Mouse (Mus musculus): ENCODE measurements around the gene Tjap1.

Gene Tjap1

GRCm38 (mm10) chr17:46252571-46253451 is 30.0 kb downstream of the Tjap1 start:
- ATAC-seq (ENCODE audit: low TSS enrichment), result no peak

GRCm38 (mm10) chr17:46251174-46251573 is 31.7 kb downstream of the Tjap1 start:
- no peak for ATAC-seq (ENCODE audit: low TSS enrichment)

GRCm38 (mm10) chr17:46248189-46248522 is 34.7 kb downstream of the Tjap1 start:
- peak; percentile 28; the same call in 1 of the 2 replicates for ATAC-seq (ENCODE audit: low TSS enrichment)

GRCm38 (mm10) chr17:46247512-46248188 is 35.2 kb downstream of the Tjap1 start, which contains the start of the genes Polr1c and Yipf3:
Gene Polr1c (minus strand): TSS chr17:46248054.
Gene Yipf3 (plus strand): TSS chr17:46248080.
- ATAC-seq (ENCODE audit: low TSS enrichment), result peak; percentile 88

- no peak for ATAC-seq (ENCODE audit: low TSS enrichment)
Observed at GRCm38 (mm10) chr17:46244579-46244978, 38.2 kb downstream of the Tjap1 start.

- no peak for ATAC-seq (ENCODE audit: low TSS enrichment)
Observed at GRCm38 (mm10) chr17:46243624-46244023, 39.2 kb downstream of the Tjap1 start.

GRCm38 (mm10) chr17:46242993-46243392 is 39.8 kb downstream of the Tjap1 start:
- ATAC-seq (ENCODE audit: low TSS enrichment), result no peak

GRCm38 (mm10) chr17:46242274-46242673 is 40.6 kb downstream of the Tjap1 start:
- no peak for ATAC-seq (ENCODE audit: low TSS enrichment)

GRCm38 (mm10) chr17:46241471-46241870 is 41.4 kb downstream of the Tjap1 start:
- no peak for ATAC-seq (ENCODE audit: low TSS enrichment)

- no peak for ATAC-seq (ENCODE audit: low TSS enrichment)
Observed at GRCm38 (mm10) chr17:46239516-46240114, 43.2 kb downstream of the Tjap1 start.

- ATAC-seq (ENCODE audit: low TSS enrichment), result no peak
Observed at GRCm38 (mm10) chr17:46237480-46237879, 45.3 kb downstream of the Tjap1 start.

- ATAC-seq (ENCODE audit: low TSS enrichment), result no peak
Observed at GRCm38 (mm10) chr17:46237079-46237478, 45.7 kb downstream of the Tjap1 start.

- ATAC-seq (ENCODE audit: low TSS enrichment), result no peak
Observed at GRCm38 (mm10) chr17:46236067-46236466, 46.8 kb downstream of the Tjap1 start.

GRCm38 (mm10) chr17:46227576-46227975 is 55.2 kb downstream of the Tjap1 start:
- no peak for ATAC-seq (ENCODE audit: low TSS enrichment)

- ATAC-seq (ENCODE audit: low TSS enrichment), result no peak
Observed at GRCm38 (mm10) chr17:46221601-46222000, 61.2 kb downstream of the Tjap1 start.

- no peak for ATAC-seq (ENCODE audit: low TSS enrichment)
Observed at GRCm38 (mm10) chr17:46210550-46210949, 72.3 kb downstream of the Tjap1 start.

Measured in frontal cortex, adult (tissue).